26 mouse cellular contexts compared by ENCODE assay signal in the genomic region with DNA sequence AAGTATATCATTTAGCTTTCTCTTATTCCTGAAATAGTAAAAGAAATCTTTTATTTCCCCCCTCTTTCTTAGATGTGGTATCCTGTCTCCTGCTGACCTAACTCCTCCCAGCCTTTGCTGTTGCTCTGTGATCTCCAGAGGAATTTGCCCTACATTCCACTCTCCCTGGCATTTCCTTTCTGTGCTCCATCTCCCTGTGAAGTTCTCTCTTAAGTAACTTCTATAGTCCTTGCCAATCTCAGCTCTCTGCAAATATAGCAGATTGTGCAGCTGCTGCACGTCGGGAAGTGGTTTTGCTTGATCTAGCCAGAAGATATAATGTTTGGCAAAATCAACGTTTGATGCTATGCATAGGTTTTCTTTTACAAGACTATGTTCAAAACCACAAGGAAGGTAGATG.
A peak's percentile ranks its signal among the peaks of the same experiment; 100 is the strongest.
DNase-seq lines count a peak whose midpoint lies in the region; ATAC-seq lines count a peak whose summit lies in the region.
"Had no signal": no experiment of that assay in that cellular context is flagged by ENCODE, and none has a peak within 500 bp of the region (broad histone marks: within the 10 kb centered on the region; RNA-seq: fewer than 3 reads in every experiment).

No protein-coding gene starts in this region.

- H3K9me3 ChIP-seq in hindbrain, embryonic 10.5 days = peaks cover 5% of the 10 kb centered on the region; the same call in 1 of the 2 replicates
- H3K9me3 ChIP-seq in hindbrain, embryonic 16.5 days (ENCODE audit: control insufficient read depth, low read length) = peaks cover 3% of the 10 kb centered on the region
- H3K9me3 ChIP-seq: embryonic facial prominence, embryonic 15.5 days; heart, embryonic 10.5 days; intestine, embryonic 15.5 days had no signal

- no peak for ATAC-seq in hindbrain, embryonic 16.5 days
- ATAC-seq: intestine, embryonic 15.5 days; midbrain, embryonic 15.5 days had no signal

- H3K4me3 ChIP-seq in hindbrain, embryonic 10.5 days = no peak overlapping the region
- H3K4me3 ChIP-seq in hindbrain, embryonic 16.5 days (ENCODE audit: low read length) = no peak overlapping the region
- H3K4me3 ChIP-seq: embryonic facial prominence, embryonic 15.5 days; heart, embryonic 10.5 days; hindbrain, embryonic 15.5 days; intestine, embryonic 15.5 days; midbrain, embryonic 15.5 days; myocyte; neural tube, embryonic 13.5 days had no signal

- WGBS in hindbrain, embryonic 10.5 days = 37% methylated on average over 3 of the region's 3 CpGs
- WGBS in hindbrain, embryonic 16.5 days = 46% methylated on average over 3 of the region's 3 CpGs

- no peak overlapping the region for H3K27ac ChIP-seq in hindbrain, embryonic 10.5 days
- H3K27ac ChIP-seq in hindbrain, embryonic 16.5 days (ENCODE audit: low read depth, low read length) = no peak overlapping the region
- H3K27ac ChIP-seq: embryonic facial prominence, embryonic 15.5 days; heart, embryonic 10.5 days; hindbrain, embryonic 15.5 days; intestine, embryonic 15.5 days; liver, embryonic 14.5 days; midbrain, embryonic 15.5 days; neural tube, embryonic 13.5 days had no signal

- no peaks in the 10 kb centered on the region for H3K27me3 ChIP-seq in hindbrain, embryonic 10.5 days (ENCODE audit: insufficient read depth, poor library complexity, severe bottlenecking)
- H3K27me3 ChIP-seq in hindbrain, embryonic 16.5 days (replicated peaks; ENCODE audit: control insufficient read depth, insufficient read depth, low read length) = no peaks in the 10 kb centered on the region
- H3K27me3 ChIP-seq: embryonic facial prominence, embryonic 15.5 days; hindbrain, embryonic 15.5 days; intestine, embryonic 15.5 days; midbrain, embryonic 15.5 days; neural tube, embryonic 13.5 days had no signal

- H3K9ac ChIP-seq in hindbrain, embryonic 16.5 days (ENCODE audit: low read depth, low read length) = no peak overlapping the region
- H3K9ac ChIP-seq: embryonic facial prominence, embryonic 15.5 days; hindbrain, embryonic 15.5 days; intestine, embryonic 15.5 days; liver, embryonic 14.5 days; lung, embryonic 14.5 days; midbrain, embryonic 15.5 days; neural tube, embryonic 13.5 days had no signal

- H3K4me1 ChIP-seq in hindbrain, embryonic 10.5 days (replicated peaks) = no peaks in the 10 kb centered on the region
- no peaks in the 10 kb centered on the region for H3K4me1 ChIP-seq in hindbrain, embryonic 16.5 days (ENCODE audit: control insufficient read depth, insufficient read depth, low read depth, low read length)
- H3K4me1 ChIP-seq: embryonic facial prominence, embryonic 15.5 days; heart, embryonic 10.5 days; hindbrain, embryonic 15.5 days; intestine, embryonic 15.5 days; midbrain, embryonic 15.5 days; neural tube, embryonic 13.5 days had no signal

- DNase-seq in embryo, embryonic 11 days = peak; percentile 7
- DNase-seq in embryo, embryonic 9.5 days (ENCODE audit: extremely low spot score) = no peak
- peak; percentile 7 for DNase-seq in hindbrain, embryonic 10.5 days (ENCODE audit: low spot score)
- DNase-seq in right cerebral cortex, adult 18-20 months = peak; percentile 3
- no peak for DNase-seq in right cerebral cortex, postnatal 4 days
- no peak for DNase-seq in liver
- DNase-seq: adrenal gland, postnatal 14 days; cerebellum, adult 11 months; cerebellum, adult 9-11 months; gastrocnemius, postnatal 10 days; heart, postnatal 4 days; kidney, adult 8-10 months; kidney, postnatal 10 days; lung, embryonic 14.5 days; retina, postnatal 1 day; spleen, adult 18-20 months; thymus, postnatal 14 days had no signal

- no peaks in the 10 kb centered on the region for H3K36me3 ChIP-seq in hindbrain, embryonic 10.5 days
- H3K36me3 ChIP-seq in hindbrain, embryonic 16.5 days (ENCODE audit: control insufficient read depth, insufficient read depth, low read length) = no peaks in the 10 kb centered on the region
- H3K36me3 ChIP-seq: embryonic facial prominence, embryonic 15.5 days; heart, embryonic 10.5 days; hindbrain, embryonic 15.5 days; intestine, embryonic 15.5 days; midbrain, embryonic 15.5 days; neural tube, embryonic 13.5 days had no signal

- H3K4me2 ChIP-seq in hindbrain, embryonic 16.5 days (ENCODE audit: low read length) = no peak overlapping the region
- H3K4me2 ChIP-seq: embryonic facial prominence, embryonic 15.5 days; hindbrain, embryonic 15.5 days; intestine, embryonic 15.5 days; lung, embryonic 14.5 days; midbrain, embryonic 15.5 days; neural tube, embryonic 13.5 days had no signal

Comparison
In these comparisons a context has a peak if more than half of its experiments do, and no peak if none do; other contexts are left out.
1. DNase-seq: peak in embryo, embryonic 11 days (single experiment), hindbrain, embryonic 10.5 days (single experiment) and right cerebral cortex, adult 18-20 months (single experiment); none in embryo, embryonic 9.5 days (single experiment), right cerebral cortex, postnatal 4 days (single experiment) and liver (single experiment).